Mouse (Mus musculus): Measurements from ENCODE around the gene Svs3b. TPM values are rescaled to one million over a fixed set of nuclear protein-coding genes. Genes with fewer than 3 reads are reported as not detected.
"Not testable (repeated sequence)": the region's sequence is repeated elsewhere in the genome, so short reads cannot be mapped to it uniquely, and the experiment has no call there.

The Svs3b gene
- polyA plus RNA-seq, 1 experiment from 2014 or later: not detected

GRCm38 (mm10) chr2:164210892-164211291 is 45.5 kb downstream of the Svs3b start:
- Histone ChIP-seq H3K4me2 (ENCODE audit: low read depth, low read length) (no peak overlapping the region), H3K36me3 (ENCODE audit: control insufficient read depth, insufficient read depth) (no peaks in the 10 kb centered on the region), H3K9me3 (replicated peaks; ENCODE audit: control insufficient read depth, low read length) (no peaks in the 10 kb centered on the region), H3K4me3 (ENCODE audit: low read length) (no peak overlapping the region), H3K27ac (ENCODE audit: low read length) (no peak overlapping the region), H3K27me3 (ENCODE audit: control insufficient read depth, insufficient read depth, low read length) (no peaks in the 10 kb centered on the region; the same call in 1 of the 2 replicates), H3K9ac (ENCODE audit: low read length) (no peak overlapping the region), H3K4me1 (ENCODE audit: control insufficient read depth, insufficient read depth, low read length) (no peaks in the 10 kb centered on the region)
- ATAC-seq (replicated peaks; ENCODE audit: extremely low read depth, insufficient read depth, low FRiP score): no peak
- 87% methylated on average over 4 of the region's 4 CpGs for WGBS

- no peaks in the 10 kb centered on the region for H3K9me3 ChIP-seq (replicated peaks; ENCODE audit: control insufficient read depth, low read length)
- H3K9ac ChIP-seq (ENCODE audit: low read length): no peak overlapping the region
- no peak overlapping the region for H3K4me3 ChIP-seq (ENCODE audit: low read length)
- no peak overlapping the region for H3K27ac ChIP-seq (ENCODE audit: low read length)
- ATAC-seq (replicated peaks; ENCODE audit: extremely low read depth, insufficient read depth, low FRiP score): no peak
- 57% methylated on average over 4 of the region's 4 CpGs for WGBS
- H3K4me1 ChIP-seq (ENCODE audit: control insufficient read depth, insufficient read depth, low read length): no peaks in the 10 kb centered on the region
- H3K4me2 ChIP-seq (ENCODE audit: low read depth, low read length): no peak overlapping the region
- H3K27me3 ChIP-seq (ENCODE audit: control insufficient read depth, insufficient read depth, low read length): no peaks in the 10 kb centered on the region; the same call in 1 of the 2 replicates
- no peaks in the 10 kb centered on the region for H3K36me3 ChIP-seq (ENCODE audit: control insufficient read depth, insufficient read depth)
Measured at GRCm38 (mm10) chr2:164206676-164207075, 49.8 kb downstream of the Svs3b start.

GRCm38 (mm10) chr2:164206011-164206410 is 50.4 kb downstream of the Svs3b start:
- not testable (repeated sequence) for H3K27me3 ChIP-seq (ENCODE audit: control insufficient read depth, insufficient read depth, low read length); ATAC-seq (replicated peaks; ENCODE audit: extremely low read depth, insufficient read depth, low FRiP score); H3K4me2 ChIP-seq (ENCODE audit: low read depth, low read length); H3K9ac ChIP-seq (ENCODE audit: low read length); H3K36me3 ChIP-seq (ENCODE audit: control insufficient read depth, insufficient read depth); H3K9me3 ChIP-seq (replicated peaks; ENCODE audit: control insufficient read depth, low read length); H3K4me1 ChIP-seq (ENCODE audit: control insufficient read depth, insufficient read depth, low read length); H3K27ac ChIP-seq (ENCODE audit: low read length); H3K4me3 ChIP-seq (ENCODE audit: low read length)
- 84% methylated on average over 10 of the region's 10 CpGs for WGBS

Other genes with a start within 250 kb of the Svs3b start
- 0.57 and 0.80 TPM in 2 replicates for gene Pabpc1l, start 231.2 kb downstream of the Svs3b start, polyA plus RNA-seq (2015; fragmentation: Nextera tagmentation; extraction: Ambion mirVana)
- 15.2 and 17.8 TPM in 2 replicates for gene Stk4, start 186.3 kb downstream of the Svs3b start, polyA plus RNA-seq (2015; fragmentation: Nextera tagmentation; extraction: Ambion mirVana)
- gene Tomm34, start 185.5 kb downstream of the Svs3b start, polyA plus RNA-seq (2015; fragmentation: Nextera tagmentation; extraction: Ambion mirVana): 49.4 and 51.6 TPM in 2 replicates
- 0.10 and 0.29 TPM in 2 replicates for gene Kcns1, start 85.5 kb downstream of the Svs3b start, polyA plus RNA-seq (2015; fragmentation: Nextera tagmentation; extraction: Ambion mirVana)
- gene Wfdc5, start 73.9 kb downstream of the Svs3b start, polyA plus RNA-seq (2015; fragmentation: Nextera tagmentation; extraction: Ambion mirVana): not detected in 2 replicates
- not detected in 2 replicates for gene Wfdc12, start 66.0 kb downstream of the Svs3b start, polyA plus RNA-seq (2015; fragmentation: Nextera tagmentation; extraction: Ambion mirVana)
- gene Wfdc15a, start 56.5 kb downstream of the Svs3b start, polyA plus RNA-seq (2015; fragmentation: Nextera tagmentation; extraction: Ambion mirVana): not detected in 2 replicates
- gene Wfdc15b, start 35.0 kb downstream of the Svs3b start, polyA plus RNA-seq (2015; fragmentation: Nextera tagmentation; extraction: Ambion mirVana): 0.32 TPM in 1 of 2 replicates, not detected in the other
- not detected in 2 replicates for gene Svs2, start 18.2 kb downstream of the Svs3b start, polyA plus RNA-seq (2015; fragmentation: Nextera tagmentation; extraction: Ambion mirVana)
- gene Svs4, start 21.8 kb upstream of the Svs3b start, polyA plus RNA-seq (2015; fragmentation: Nextera tagmentation; extraction: Ambion mirVana): not detected in 2 replicates
- not detected in 2 replicates for gene Svs3a, start 32.6 kb upstream of the Svs3b start, polyA plus RNA-seq (2015; fragmentation: Nextera tagmentation; extraction: Ambion mirVana)
- not detected in 2 replicates for gene Svs6, start 60.1 kb upstream of the Svs3b start, polyA plus RNA-seq (2015; fragmentation: Nextera tagmentation; extraction: Ambion mirVana)
- gene Svs5, start 76.1 kb upstream of the Svs3b start, polyA plus RNA-seq (2015; fragmentation: Nextera tagmentation; extraction: Ambion mirVana): not detected in 2 replicates
- 0.60 and 1.4 TPM in 2 replicates for gene Slpi, start 132.5 kb upstream of the Svs3b start, polyA plus RNA-seq (2015; fragmentation: Nextera tagmentation; extraction: Ambion mirVana)
- gene Rbpjl, start 146.5 kb upstream of the Svs3b start, polyA plus RNA-seq (2015; fragmentation: Nextera tagmentation; extraction: Ambion mirVana): 0.49 and 1.7 TPM in 2 replicates
- gene Matn4, start 148.5 kb upstream of the Svs3b start, polyA plus RNA-seq (2015; fragmentation: Nextera tagmentation; extraction: Ambion mirVana): 7.2 and 8.9 TPM in 2 replicates
- gene Sdc4, start 187.2 kb upstream of the Svs3b start, polyA plus RNA-seq (2015; fragmentation: Nextera tagmentation; extraction: Ambion mirVana): 48.0 and 61.1 TPM in 2 replicates
- 33.4 and 41.7 TPM in 2 replicates for gene Sys1, start 200.3 kb upstream of the Svs3b start, polyA plus RNA-seq (2015; fragmentation: Nextera tagmentation; extraction: Ambion mirVana)
- gene Gm20458, start 204.3 kb upstream of the Svs3b start, polyA plus RNA-seq (2015; fragmentation: Nextera tagmentation; extraction: Ambion mirVana): 11.6 and 12.1 TPM in 2 replicates
- gene Trp53tg5, start 217.1 kb upstream of the Svs3b start, polyA plus RNA-seq (2015; fragmentation: Nextera tagmentation; extraction: Ambion mirVana): not detected in 2 replicates
- 10.6 and 16.4 TPM in 2 replicates for gene Dbndd2, start 229.5 kb upstream of the Svs3b start, polyA plus RNA-seq (2015; fragmentation: Nextera tagmentation; extraction: Ambion mirVana)
- 45.3 and 46.2 TPM in 2 replicates for gene Pigt, start 240.9 kb upstream of the Svs3b start, polyA plus RNA-seq (2015; fragmentation: Nextera tagmentation; extraction: Ambion mirVana)

Measured in heart, embryonic 16.5 days (tissue).